Mouse (Mus musculus) lung, postnatal 0 days (tissue): ENCODE results near the gene Ptprt.

Experiments used
- CTCF ChIP-seq: IDR thresholded peaks from 2 replicates; pipeline ENCODE4 v1.5.1; 2016; ENCODE audit warnings: antibody characterized with exemption, mild to moderate bottlenecking
- EP300 ChIP-seq: IDR thresholded peaks from 2 replicates; pipeline ENCODE4 v1.6.1; 2016; ENCODE audit warnings: antibody characterized with exemption, mild to moderate bottlenecking, control low read depth

GRCm38 (mm10) chr2:162637537-162637936, 23.4 kb downstream of the Ptprt start:
- TF ChIP-seq CTCF (no peak), EP300 (0 out of 2 replicates have a peak, but pooled peaks have one; percentile 13)
